Mouse (Mus musculus) left cerebral cortex, postnatal 10 days (tissue): ENCODE data around the gene Jmjd6. TPM values are rescaled to one million over a fixed set of nuclear protein-coding genes. Genes with fewer than 3 reads are reported as not detected.

ENCODE experiments used
- DNase-seq, 2 experiments: peaks; one replicate each; pipeline ENCODE4 v3.0.0; 2021 to 2022; ENCODE audit warnings: low spot score in 2 of 2, mixed read lengths in 1 of 2; ENCODE audit errors: extremely low spot score in 1 of 2
- intact Hi-C: fragments of 180-260 bp; cut with DNase I; formaldehyde crosslinking; loops from one replicate; pipeline ENCODE4 v1.15.1; 2025
- total RNA-seq, 2 experiments: library from RNA; stranded (reverse); gene quantifications; 2 replicates each; pipeline ENCODE4 v1.2.3; 2021

Gene Jmjd6
- total RNA-seq, result 10 to 100 TPM; 27.7 to 29.3 TPM

DNA sequence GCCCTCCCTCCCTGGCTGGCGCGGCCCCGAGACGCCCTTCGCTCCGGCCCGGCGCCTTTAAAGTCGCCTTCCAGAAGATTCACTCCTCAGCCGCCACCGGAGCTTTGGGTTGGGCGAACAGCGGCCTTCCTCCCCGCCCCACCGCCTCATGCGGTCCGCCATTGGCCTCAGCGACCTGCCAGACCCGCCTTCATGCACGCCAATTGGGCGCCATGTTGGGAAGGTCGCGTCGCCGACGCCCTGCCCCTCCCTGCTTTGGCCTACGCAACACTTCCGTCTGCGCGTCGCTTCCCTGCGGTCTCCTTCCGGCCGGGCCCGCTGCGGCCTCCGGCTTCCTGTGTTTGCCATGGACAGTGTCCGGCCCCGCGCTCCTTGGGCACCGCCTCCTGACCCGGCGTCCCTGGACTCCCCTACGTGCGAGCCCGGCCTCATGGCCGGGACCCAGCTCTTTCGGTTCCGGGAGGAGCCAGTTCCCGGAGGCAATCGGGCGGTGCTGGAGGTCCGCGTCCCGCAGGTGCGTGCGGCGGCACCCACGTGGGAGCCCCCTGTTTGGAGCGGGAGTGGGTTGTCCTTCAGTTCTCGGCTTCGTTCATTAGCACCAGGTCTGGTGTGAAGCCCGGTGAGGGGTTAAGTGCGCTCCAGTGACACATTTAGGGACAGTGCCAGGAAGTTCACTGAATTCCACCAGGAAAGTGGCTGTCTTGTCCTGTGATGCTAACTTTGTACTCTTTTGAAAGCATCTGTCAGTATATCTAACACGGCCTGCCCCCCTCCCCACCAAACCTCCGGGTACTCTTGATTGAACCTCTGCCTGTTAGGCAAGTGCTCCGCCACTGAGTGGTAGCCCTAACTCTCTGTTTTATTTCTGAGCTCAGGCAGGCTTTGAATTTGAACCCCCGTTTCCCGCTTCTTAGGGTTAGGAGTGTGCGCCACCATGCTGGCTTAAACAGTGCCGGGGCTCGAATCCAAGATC lies at the start of gene Jmjd6, which contains the start of gene Mettl23:
TSS of gene Jmjd6 (minus strand) at position 189 of the 973 bp plus-strand sequence.
TSS of gene Mettl23 (plus strand) at position 18 of the 973 bp plus-strand sequence.
- DNase-seq, result peak; percentile 96 to 98
- intact Hi-C loops, result no loop called here

DNA sequence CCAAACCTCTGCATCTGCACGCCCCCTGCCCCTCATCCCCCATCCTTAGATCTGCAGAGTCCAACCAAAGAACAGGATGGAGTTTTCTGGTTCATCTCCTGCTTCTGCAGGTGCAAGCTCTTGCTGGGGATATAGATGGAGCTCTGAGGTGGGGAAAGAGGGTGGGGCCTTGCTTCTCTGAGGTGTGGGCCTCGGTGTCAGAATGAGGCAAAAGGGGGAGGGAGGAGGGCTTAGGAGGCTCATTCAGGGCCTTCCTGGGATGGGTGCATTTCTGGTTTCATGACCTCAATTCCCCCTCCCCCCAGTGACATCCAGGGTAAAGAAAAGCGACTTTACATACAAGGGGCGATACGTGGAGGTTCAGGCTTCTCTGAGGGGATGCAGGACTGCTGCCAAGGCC lies 43.9 kb upstream of the Jmjd6 start:
- intact Hi-C loops, result no loop called here
- DNase-seq, result no peak

DNA sequence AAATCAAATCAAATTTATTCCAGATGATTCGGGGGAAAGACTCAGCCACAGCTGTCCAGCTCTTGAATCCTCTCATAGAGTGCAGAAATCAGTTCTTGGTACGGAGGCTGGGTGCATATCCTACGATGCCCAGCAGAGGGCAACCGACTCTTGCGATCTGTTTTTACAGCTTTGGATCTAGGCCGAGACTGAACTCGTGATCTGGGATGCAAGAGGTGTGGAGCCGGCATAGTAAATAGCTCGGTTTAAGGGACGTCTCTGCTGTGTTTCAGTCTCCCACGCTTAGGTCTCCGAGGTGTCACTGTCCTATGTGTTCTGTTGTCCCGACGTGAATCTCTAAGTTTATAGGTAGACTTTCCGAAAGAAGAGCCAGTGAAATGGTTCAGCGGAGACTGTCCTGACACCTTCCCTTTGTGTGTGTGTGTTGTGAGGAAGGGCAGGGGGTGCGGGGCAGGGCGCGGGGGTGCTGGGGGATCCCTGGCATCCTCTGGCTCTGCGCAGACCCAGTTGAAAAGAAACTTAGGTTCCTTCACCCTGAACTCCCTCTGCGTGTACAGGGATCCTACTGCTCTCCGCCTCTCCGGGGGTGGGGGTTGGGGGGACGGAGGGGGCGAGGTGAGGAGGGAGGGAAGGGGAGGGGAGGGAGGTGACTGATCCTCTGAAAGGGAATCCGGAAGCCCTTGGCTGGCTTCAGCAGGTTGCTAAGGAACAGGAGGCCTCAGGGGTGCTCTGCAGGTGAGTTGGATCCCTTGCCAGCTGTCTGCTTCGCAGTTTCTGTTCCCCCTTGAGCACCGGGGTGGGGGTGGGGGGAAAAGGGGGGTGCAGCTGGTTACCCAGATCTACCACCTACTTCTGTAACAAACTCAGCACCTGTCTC lies 42.3 kb upstream of the Jmjd6 start:
- intact Hi-C loops, result loop anchor here (2.0 kb wide), 1 partner anchor 171 kb away; no protein-coding TSS in a partner anchor
- peak; percentile 73 to 74 for DNase-seq

DNA sequence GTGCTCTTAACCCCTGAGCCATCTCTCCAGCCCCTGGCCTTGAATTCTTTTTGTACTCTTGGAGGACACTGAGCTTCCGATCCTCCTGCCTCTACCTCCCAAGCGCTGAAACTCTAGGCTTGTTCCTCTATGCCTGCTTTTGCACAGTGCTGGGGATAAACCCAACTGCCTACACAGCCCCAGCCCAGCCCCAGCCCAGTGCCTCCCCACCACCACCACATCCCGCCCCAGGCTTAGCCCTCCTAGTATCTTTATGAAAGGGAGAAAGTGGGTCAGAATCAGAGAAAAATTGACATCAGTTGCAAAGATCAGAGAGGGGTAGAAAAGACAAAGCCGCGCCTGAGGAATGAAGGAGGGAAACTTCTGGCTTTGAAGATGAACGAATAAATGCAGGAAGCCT lies 40.8 kb upstream of the Jmjd6 start:
- no peak for DNase-seq
- intact Hi-C loops, result loop anchor here (2.0 kb wide), 1 partner anchor 173 kb away; no protein-coding TSS in a partner anchor

DNA sequence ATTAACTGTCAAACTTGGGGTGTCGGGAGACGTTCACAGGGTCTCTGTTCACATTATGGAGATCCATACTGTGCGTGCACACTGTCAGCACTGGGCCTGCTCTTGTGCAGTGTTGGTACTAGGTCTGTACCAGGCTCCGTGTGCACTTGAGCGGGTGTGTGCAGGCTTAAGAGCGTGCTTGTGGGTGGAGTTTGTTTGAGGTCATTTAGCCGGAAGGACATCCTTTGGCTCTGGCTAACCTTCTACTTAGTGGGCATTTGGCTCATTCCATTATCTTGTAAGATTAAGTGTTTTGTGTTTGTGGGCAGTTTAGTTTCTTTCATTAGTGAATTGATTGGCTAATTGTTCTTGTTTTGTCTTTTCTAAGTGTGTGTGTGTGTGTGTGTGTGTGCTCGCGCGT lies 39.2 kb upstream of the Jmjd6 start:
- intact Hi-C loops, result no loop called here

DNA sequence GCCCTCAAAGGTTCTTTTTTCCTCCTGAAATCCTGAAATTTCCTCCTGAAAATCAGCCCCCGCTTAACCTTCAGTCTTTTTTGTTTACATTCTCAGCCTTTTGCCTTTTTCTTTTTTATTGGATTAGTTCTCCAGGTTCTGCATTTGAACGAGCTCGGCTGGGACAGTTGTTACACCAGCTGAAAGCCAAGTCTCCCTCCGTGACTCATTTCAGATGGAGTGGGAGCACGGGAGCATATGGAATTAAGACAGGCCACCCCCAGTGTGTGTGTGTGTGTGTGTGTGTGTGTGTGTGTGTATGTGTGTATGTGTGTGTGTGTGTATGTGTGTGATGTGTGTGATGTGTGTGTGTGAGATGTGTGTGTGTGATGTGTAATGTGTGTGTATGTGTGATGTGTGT lies 38.2 kb upstream of the Jmjd6 start:
- DNase-seq, result no peak
- intact Hi-C loops, result no loop called here

More for the DNA sequence above, 39.2 kb upstream of the Jmjd6 start:
- no peak for DNase-seq

DNA sequence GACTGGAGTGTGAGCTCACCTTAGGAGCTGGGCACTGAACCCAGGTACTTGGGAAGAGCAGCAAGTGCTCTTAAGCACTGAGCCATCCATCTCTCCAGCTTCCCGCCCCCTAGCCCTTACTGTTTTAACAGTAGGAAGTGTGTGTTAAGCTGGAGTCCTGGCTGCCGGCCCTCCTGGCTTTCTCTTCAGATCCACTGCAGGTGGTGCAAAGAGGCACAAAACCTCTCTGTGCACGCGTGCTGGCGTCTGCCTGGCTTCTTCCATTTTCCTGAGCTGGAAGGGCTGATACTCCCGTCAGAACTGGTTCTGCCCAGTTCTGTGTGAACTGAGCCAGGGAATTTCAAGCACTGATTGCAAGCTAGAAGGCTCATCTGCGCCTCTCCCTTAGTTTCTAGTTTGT lies 37.6 kb upstream of the Jmjd6 start:
- intact Hi-C loops, result no loop called here
- peak in 1 of 2 experiments; percentile 12 for DNase-seq

DNA sequence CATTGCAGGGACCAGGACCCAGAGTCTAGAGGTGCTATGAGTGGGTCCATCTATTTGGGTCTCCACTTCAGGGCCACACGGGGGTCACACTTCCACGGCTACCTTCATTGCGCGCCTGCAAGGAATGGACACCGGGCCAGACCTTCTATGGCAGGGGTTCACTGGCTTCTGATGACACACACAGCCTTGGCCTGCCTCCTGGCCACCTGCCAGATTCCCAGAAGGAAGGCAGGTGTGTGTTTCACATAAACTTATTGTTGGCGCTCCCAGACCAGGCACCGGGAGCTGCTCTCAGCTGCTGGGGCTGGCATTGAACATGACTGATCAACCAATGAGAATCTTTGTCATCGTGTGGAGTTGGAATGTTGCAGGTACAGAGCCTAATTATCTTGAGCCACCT lies 35.2 kb upstream of the Jmjd6 start:
- intact Hi-C loops, result no loop called here
- peak in 1 of 2 experiments; percentile 43 for DNase-seq

DNA sequence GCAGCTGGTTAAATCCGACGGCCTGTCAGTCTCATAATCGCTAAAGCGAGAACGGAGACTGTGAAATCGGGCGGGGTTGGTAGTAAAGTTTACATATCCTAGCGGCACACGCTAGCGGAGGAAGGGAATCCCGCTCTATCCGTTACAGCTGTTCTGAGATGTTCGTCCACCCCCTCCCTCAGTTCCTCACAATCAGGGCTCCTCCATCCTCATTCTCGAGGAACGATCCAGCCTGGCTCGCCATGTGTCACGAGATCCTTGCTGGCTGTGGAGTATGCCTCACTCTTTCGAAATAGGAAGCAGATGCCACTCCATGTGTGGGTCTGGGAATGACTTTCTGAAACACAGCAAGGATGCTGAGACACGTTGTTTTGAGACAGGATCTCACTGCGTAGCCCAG lies 30.7 kb upstream of the Jmjd6 start:
- intact Hi-C loops, result no loop called here
- peak in 1 of 2 experiments; percentile 43 for DNase-seq

DNA sequence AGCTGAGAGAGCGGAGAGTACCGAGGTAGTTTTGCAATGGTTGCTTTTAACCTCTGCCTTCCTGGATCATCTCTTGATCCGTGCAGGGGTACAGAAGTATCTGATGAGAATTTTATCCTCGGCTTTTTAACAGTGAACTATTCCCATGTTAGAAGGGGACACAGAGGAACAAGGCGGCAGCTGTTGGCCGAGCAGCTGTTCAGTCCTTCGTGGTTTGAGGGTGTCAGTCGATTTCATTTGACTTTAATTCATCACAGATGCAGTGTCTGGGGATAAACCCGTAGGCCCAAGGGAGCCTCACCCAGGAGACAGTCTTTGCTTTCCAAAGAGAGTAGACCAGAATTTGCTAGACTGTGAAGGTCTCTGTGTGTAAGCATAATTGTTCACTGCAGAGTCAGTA lies 28.3 kb upstream of the Jmjd6 start:
- intact Hi-C loops, result no loop called here

DNA sequence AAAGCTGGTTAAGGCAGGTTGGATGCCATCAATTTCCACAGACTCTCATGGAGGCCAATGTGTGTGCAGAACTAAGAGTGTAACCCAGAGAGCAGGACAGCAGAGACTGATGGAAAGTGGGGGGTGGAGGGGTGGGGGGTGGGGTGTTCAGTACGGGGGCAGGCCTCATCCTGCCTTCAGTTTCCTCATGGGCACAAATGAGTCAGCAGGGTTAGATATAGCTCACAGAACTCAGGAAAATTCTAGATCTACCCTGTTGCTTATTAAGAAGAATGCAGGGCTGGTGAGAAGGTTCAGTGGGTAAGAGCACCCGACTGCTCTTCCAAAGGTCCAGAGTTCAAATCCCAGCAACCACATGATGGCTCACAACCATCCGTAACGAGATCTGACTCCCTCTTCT lies 26.4 kb upstream of the Jmjd6 start:
- intact Hi-C loops, result no loop called here
- DNase-seq, result no peak

More for the DNA sequence above, 28.3 kb upstream of the Jmjd6 start:
- no peak for DNase-seq

DNA sequence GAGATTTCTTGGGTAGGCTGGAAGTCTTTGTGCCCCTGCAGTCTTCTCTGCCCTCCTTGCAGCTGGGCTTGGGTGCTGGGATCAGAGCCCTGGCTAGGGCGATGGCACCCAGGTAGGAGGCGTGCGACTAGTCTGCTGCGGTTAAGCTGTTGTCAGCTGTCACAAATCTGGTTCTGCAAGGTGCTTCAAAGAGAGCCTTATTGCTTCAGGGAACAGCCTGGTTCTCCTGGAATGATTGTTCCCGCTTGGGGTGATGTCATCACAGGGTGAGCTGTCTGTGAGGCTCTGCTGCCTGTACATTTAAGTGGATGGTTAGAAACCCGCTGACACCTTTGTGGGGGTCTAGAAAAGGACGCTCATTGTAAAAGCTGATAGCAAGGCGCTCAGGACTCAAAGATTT lies 26.0 kb upstream of the Jmjd6 start:
- intact Hi-C loops, result no loop called here
- DNase-seq, result no peak

DNA sequence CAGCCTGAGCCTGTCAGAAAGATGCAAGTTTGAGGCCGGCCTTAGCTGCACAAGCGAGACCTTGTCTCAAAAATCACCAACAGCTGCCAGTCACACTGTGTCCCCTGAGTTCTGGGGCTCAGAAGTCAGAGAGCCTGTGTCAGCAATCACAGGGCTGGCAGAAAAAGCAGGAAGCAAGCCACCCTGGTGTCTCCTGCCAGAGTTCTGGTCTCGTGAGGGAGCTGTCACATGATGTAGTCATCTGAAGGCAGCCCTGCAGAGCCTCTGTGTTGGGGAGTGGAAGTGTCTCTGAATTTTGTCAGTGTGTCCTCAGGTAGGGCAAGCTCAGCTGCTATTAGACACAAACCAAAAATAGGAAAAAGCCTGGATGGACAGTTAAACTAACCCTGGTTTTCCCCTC lies 24.9 kb upstream of the Jmjd6 start:
- peak in 1 of 2 experiments; percentile 50 for DNase-seq
- intact Hi-C loops, result no loop called here

DNA sequence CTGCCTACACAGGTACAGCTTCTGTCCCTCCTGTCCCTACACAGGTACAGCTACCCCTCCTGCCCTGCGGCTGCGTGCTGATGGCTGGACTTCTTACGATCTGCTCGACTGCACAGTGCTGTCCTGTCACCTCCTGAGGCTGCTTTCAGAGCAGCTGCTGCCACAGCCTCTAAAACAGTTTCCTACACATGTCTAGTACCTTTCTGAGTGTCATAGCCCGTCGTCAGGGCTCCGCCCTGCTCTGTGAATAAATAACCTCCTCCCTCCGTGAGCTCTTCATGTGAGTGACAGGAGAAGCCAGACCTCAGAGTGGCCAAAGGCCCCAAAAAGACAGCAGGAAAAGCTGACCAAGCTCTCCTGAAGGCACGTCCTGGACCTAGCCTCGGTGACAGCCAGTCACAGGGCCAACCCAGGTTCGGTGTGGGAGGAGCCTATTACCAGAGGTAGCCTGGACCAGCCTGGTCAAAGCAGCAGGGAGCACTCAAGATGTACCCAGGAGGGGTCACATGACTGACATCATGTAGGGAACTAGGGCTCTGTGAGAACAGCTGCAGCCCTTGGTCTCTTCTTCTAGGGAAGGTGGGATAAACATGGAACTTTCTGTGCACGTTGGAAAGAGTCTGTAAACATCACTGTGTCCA lies 22.8 kb upstream of the Jmjd6 start:
- intact Hi-C loops, result no loop called here
- DNase-seq, result no peak

DNA sequence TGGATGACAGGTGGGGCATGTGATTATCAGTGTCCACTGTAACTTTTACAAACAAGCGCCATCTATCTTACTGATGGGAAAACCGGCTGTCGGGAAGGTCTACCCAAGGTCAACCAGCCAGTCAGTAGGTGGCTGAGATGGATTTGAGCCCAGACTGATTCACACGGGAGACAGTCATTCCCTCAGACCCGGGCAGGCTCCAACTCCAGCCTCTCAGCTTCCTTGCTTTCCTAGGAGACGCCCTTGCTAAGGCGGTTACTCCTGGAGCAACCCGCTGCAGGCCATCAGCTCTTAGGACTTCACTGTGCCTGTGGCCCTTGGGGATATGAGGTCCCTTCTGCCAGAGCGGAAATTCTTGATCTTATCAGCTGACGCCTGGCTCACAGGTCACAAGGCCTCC lies 21.2 kb upstream of the Jmjd6 start:
- intact Hi-C loops, result no loop called here
- no peak for DNase-seq

DNA sequence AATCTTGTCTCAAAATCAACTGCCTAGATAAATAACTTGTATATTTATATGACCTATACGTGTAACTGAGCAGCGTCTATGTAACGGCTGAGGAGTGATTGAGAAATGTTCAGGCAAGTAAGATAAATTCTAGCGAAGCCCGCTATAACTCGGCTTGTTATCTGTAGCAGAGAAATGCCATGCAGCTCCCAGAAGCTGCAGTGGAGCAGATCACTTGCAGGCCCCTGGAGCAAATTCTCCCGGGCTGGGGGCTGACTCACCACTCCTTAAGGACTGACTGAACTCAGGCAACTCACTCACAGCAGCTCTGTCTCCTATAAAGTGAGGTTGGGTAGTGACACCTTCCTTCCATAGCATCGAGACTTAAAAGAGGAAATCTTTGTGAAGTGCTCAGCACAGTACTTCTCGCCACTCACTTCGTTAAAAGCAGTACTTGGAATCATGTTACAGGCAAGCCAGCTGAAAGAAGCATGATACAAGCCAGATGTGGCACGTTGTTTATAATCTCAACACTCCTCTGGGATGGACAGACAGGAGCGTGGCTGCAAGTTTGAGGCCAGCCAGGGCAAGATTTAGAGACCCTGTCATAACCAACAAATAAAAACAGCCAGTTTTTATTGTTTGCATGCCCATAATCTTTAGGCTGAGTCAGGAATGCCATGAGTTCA lies 14.1 kb upstream of the Jmjd6 start:
- intact Hi-C loops, result no loop called here
- no peak for DNase-seq

DNA sequence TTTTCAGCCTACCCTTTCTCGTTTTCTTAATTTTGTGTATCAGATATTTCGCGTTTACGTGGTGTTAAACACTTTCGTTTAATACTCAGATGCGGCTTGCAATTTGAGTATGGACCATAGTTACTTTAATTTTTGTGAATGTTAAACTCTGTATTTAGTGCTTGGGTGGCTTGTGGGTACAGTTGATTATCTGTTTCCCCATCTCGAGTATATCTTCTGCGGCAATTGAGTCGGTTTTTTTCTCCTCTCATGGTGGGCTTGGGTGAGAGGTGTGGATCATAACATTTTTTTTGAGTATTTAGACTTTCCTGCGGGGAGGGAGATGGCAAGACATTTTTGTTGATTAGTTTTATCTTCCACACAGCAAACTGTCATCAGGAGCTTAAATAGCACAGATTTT lies 11.0 kb upstream of the Jmjd6 start:
- intact Hi-C loops, result no loop called here
- DNase-seq, result no peak

DNA sequence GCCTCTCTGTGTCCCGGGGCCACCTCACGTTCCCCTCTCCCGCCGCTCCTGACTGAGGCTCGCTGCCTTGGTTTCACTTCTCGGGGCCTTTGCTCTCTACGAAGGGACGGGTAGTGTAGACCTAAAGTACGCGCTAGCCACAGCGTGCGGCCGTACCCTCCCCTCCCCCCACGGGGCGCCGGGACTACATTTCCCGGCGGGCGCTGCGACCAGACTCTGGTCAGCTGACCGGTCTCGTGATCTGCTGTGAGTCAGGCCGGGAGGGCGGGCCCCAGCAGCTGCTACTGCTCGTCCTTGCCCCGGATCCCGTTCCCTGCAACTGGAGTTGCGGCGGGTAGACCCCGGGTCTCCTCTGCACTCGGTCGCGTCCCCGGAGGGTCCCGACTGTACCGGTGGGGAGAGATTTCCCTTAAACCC lies 10.3 kb upstream of the Jmjd6 start:
- intact Hi-C loops, result no loop called here
- DNase-seq, result peak; percentile 96 to 99
